Mouse (Mus musculus) myocyte (in vitro differentiated cells): ENCODE data around the gene Syk.

ENCODE experiments used
- POLR2A ChIP-seq: IDR thresholded peaks from one replicate; pipeline ENCODE4 v1.6.1; 2011; ENCODE audit warnings: low read depth, mild to moderate bottlenecking, control low read depth, moderate library complexity; ENCODE audit not compliant: insufficient read length
- POLR2AphosphoS2 ChIP-seq: IDR thresholded peaks from one replicate; pipeline ENCODE4 v1.6.1; 2011; ENCODE audit warnings: low read depth, control low read depth; ENCODE audit not compliant: insufficient read length
- USF1 ChIP-seq: IDR thresholded peaks from one replicate; pipeline ENCODE4 v1.6.1; 2011; ENCODE audit warnings: low read depth, mild to moderate bottlenecking, control low read depth, moderate library complexity

DNA sequence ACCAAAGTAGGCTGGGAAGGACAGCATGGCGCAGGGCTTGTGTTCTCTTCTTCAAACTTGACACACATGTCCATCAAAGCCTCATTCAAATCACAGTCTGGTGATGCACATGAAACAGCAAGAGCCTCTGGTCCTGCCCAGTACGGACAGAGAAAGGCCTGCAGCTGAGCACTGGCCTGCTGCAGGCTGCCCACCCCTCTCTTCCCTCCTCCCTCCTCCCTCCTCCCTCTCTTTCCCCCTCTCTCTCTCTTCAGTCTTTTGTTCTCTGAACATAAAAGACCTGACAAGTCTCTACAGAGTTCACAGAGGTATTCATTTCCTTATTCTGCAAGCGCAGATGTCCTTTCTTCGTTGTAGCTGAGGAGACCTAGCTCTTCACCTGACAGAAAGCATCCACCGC lies 99.1 kb downstream of the Syk start:
- TF ChIP-seq USF1 (no peak), POLR2A (no peak), POLR2AphosphoS2 (no peak)
